Mouse (Mus musculus) midbrain, postnatal 0 days (tissue): ENCODE measurements around the gene Ghrh. TPM values are rescaled to one million over a fixed set of nuclear protein-coding genes. Genes with fewer than 3 reads are reported as not detected.

Source experiments
- ATAC-seq: fragments of 200-750 bp; cut with Nextera tagmentation; 2 replicates; pipeline ENCODE4 v1.8.0; 2017; ENCODE audit warnings: moderate number of reproducible peaks, mild to moderate bottlenecking, moderate TSS enrichment, moderate library complexity; ENCODE audit not compliant: low FRiP score
- DNase-seq: peaks from one replicate; pipeline ENCODE4 v3.0.0-alpha.2; 2015; ENCODE audit warnings: low spot score
- H3K27ac ChIP-seq: fragments of 300-500 bp; sonication (generic); 2 replicates; pipeline ENCODE4 v1.5.1; 2014; ENCODE audit warnings: low read depth, mild to moderate bottlenecking, low read length, mixed read lengths
- H3K27me3 ChIP-seq: fragments of 300-500 bp; sonication (generic); 2 replicates; pipeline ENCODE4 v1.6.1; 2014; ENCODE audit warnings: low read length, control low read depth, mixed read lengths; ENCODE audit not compliant: insufficient read depth
- H3K36me3 ChIP-seq: fragments of 300-500 bp; sonication (generic); 2 replicates; pipeline ENCODE4 v1.6.1; 2014; ENCODE audit warnings: low read length, control low read depth, mixed read lengths; ENCODE audit not compliant: insufficient read depth
- H3K4me1 ChIP-seq: fragments of 300-500 bp; sonication (generic); 2 replicates; pipeline ENCODE4 v1.6.1; 2014; ENCODE audit warnings: mild to moderate bottlenecking, control low read depth, antibody characterized with exemption, low read length, mixed read lengths; ENCODE audit not compliant: insufficient read depth
- H3K4me2 ChIP-seq: fragments of 300-500 bp; sonication (generic); 2 replicates; pipeline ENCODE4 v1.6.1; 2014; ENCODE audit warnings: low read depth, mild to moderate bottlenecking, low read length, mixed read lengths; ENCODE audit not compliant: poor library complexity, severe bottlenecking
- H3K4me3 ChIP-seq: fragments of 300-500 bp; sonication (generic); 2 replicates; pipeline ENCODE4 v1.5.1; 2014; ENCODE audit warnings: low read depth, mild to moderate bottlenecking, low read length, moderate library complexity
- H3K9ac ChIP-seq: fragments of 300-500 bp; sonication (generic); replicated peaks from 2 replicates; pipeline ENCODE4 v1.6.1; 2014; ENCODE audit warnings: mild to moderate bottlenecking, low read length, moderate library complexity, mixed read lengths; ENCODE audit not compliant: poor library complexity, severe bottlenecking
- H3K9me3 ChIP-seq: fragments of 300-500 bp; sonication (generic); 2 replicates; pipeline ENCODE4 v1.6.1; 2016; ENCODE audit warnings: low read length, control low read depth
- CTCF ChIP-seq: IDR thresholded peaks from 2 replicates; pipeline ENCODE4 v1.5.1; 2016; ENCODE audit warnings: antibody characterized with exemption, mild to moderate bottlenecking
- WGBS: fragments of 180-500 bp; shearing (Covaris S2); extraction: QIAGEN DNeasy Blood & Tissue Kit; methylation state at CpG from one replicate; pipeline ENCODE4 v1.1.7; 2014; 5-methylcytosine and 5-hydroxymethylcytosine counted together
- polyA plus RNA-seq: library from polyadenylated mRNA; unstranded; fragments of >200 nt; fragmentation: Nextera tagmentation; extraction: Ambion mirVana; gene quantifications from 2 replicates; pipeline ENCODE4 v1.2.1, GENCODE M21; 2015
- total RNA-seq: library from RNA; depleted of rRNA; stranded (reverse); fragments of >200 nt; gene quantifications from 2 replicates; pipeline ENCODE4 v1.2.3, GENCODE M21; 2014

Ghrh gene
- total and polyA plus RNA-seq, 2 experiments from 2014 or later: 1.3 to 7.6 TPM

DNA sequence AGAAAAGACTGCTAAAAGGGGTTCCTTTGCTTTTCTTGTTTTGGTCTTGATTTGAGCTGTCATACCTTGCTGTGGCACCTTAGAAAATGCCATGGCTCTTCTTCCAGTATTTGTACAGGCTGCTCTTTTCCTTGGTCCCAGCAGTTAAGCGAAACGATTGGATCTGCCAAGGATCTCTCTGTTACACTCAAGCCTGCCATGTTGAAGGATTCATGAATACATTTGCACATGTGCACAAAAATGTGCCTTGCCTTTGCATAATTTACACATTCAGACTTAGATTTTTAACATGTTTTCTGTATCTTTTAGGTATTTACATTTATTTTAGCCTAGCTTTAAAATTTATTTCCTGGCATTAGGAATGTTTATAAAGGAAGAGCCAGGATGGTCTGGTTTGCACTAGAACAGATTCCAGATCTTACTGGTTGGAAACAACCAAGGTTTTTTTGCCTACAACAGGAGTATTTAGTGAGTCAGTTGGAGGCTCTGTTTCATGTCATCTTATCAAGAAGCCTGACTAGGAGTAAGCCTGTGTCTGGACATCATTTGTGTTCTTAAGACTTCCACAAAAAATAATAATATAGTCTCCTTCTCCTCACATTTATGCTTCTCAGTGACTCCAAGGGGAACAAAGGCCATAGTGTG, 38.9 kb downstream of the Ghrh start:
- no peak for TF ChIP-seq CTCF
- ATAC-seq: no peak
- H3K4me1 ChIP-seq: 0 out of 2 replicates have a peak, but pooled peaks cover 1% of the 10 kb centered on the region

GRCm38 (mm10) chr2:157307715-157308265, 39.5 kb downstream of the Ghrh start:
- DNase-seq: peak; percentile 70
- H3K4me2 ChIP-seq: no peak overlapping the region
- no peak for ATAC-seq
- peaks cover 21% of the 10 kb centered on the region for H3K36me3 ChIP-seq
- H3K27me3 ChIP-seq: no peaks in the 10 kb centered on the region
- H3K4me1 ChIP-seq: no peaks in the 10 kb centered on the region
- no peak overlapping the region for H3K9ac ChIP-seq
- WGBS: 68% methylated on average over 4 of the region's 4 CpGs
- no peak for TF ChIP-seq CTCF
- peak overlapping the region; percentile 9; the same call in 1 of the 2 replicates for H3K27ac ChIP-seq
- H3K9me3 ChIP-seq: no peaks in the 10 kb centered on the region
- no peak overlapping the region for H3K4me3 ChIP-seq

More for the DNA sequence above, 38.9 kb downstream of the Ghrh start:
- H3K4me2 ChIP-seq: no peak overlapping the region
- no peak for DNase-seq
- H3K36me3 ChIP-seq: peaks cover 21% of the 10 kb centered on the region
- peak overlapping the region; percentile 9; the same call in 1 of the 2 replicates for H3K27ac ChIP-seq
- H3K4me3 ChIP-seq: no peak overlapping the region
- no peak overlapping the region for H3K9ac ChIP-seq
- H3K9me3 ChIP-seq: no peaks in the 10 kb centered on the region
- WGBS: 70% methylated on average over 2 of the region's 2 CpGs
- no peaks in the 10 kb centered on the region for H3K27me3 ChIP-seq

DNA sequence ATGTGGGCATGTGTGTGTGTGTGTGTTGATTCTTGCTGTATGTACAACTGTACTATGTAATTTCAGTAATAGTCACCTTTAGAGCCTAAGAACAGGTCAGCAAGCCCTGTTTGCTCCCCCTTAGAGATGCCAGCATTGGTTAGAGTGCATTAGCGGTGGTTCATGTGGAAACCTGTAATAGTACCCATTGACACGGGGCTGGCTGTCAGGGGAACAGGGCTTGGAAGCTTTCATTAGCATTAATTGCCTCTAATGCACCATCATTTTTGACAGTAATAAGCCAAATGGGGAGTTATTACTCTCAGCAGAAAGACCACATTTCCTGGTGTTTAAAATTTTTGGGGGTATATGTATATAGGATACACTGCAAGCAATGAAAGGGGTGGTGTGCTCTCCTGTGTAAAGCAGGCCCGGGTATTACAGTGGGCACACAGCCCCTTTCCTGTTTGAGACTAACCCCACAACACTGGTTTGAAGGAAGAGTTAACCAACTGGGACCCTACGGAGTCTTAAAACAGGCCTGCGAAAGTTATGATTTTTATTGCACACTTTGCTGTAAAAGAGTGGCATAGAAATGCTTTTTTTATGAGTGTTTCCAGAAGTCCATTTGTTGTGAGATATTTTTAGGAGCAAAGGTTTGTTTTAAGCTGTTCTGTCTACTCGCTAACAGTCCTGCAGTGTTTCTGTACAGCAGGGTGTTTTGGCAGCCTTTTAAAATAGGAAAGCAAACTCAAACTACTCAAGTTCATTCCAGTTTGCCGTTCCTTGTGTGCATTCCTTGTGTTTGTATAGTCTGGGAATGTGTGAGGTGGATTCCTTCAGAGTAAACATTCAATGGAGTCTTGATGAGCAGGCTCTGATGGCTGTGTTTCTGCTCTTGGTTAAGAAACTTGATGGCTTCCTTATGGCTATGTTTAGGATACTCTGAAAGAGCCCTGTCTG, 40.9 kb downstream of the Ghrh start:
- Histone ChIP-seq H3K4me2 (no peak overlapping the region), H3K4me1 (no peaks in the 10 kb centered on the region), H3K4me3 (no peak overlapping the region), H3K9me3 (no peaks in the 10 kb centered on the region), H3K27me3 (no peaks in the 10 kb centered on the region), H3K36me3 (peaks cover 24% of the 10 kb centered on the region), H3K9ac (no peak overlapping the region), H3K27ac (0 out of 2 replicates have a peak overlapping the region, but pooled peaks have one; percentile 0)
- TF ChIP-seq CTCF: no peak
- DNase-seq: no peak
- no peak for ATAC-seq
- 76% methylated on average over 7 of the region's 7 CpGs for WGBS

DNA sequence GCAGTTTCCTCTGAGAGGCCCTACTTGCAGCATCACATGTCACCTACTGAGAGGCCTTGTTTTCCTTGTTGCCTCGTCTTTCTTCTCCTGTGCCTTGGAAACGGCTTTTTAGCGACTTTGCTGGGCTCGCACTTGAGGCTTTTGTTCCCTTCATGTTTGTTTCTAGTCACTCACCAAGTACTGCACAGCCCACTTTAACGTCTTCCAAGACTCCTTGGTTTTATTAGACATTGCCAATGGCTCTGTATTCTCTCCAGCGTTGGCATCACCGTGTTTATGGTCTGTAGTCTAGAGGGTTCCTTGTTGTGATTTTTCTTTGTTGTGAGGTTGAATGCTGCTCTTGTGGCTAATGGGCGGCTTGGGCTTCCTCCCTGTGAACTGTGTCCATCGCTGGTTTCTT, 44.2 kb downstream of the Ghrh start:
- TF ChIP-seq CTCF: no peak
- H3K4me2 ChIP-seq: no peak overlapping the region
- peak; percentile 63 for DNase-seq
- H3K27ac ChIP-seq: no peak overlapping the region
- 52% methylated on average over 9 of the region's 9 CpGs for WGBS
- H3K4me1 ChIP-seq: no peaks in the 10 kb centered on the region
- no peak overlapping the region for H3K9ac ChIP-seq
- H3K27me3 ChIP-seq: no peaks in the 10 kb centered on the region
- H3K4me3 ChIP-seq: no peak overlapping the region
- peaks cover 43% of the 10 kb centered on the region for H3K36me3 ChIP-seq
- H3K9me3 ChIP-seq: no peaks in the 10 kb centered on the region
- ATAC-seq: no peak

DNA sequence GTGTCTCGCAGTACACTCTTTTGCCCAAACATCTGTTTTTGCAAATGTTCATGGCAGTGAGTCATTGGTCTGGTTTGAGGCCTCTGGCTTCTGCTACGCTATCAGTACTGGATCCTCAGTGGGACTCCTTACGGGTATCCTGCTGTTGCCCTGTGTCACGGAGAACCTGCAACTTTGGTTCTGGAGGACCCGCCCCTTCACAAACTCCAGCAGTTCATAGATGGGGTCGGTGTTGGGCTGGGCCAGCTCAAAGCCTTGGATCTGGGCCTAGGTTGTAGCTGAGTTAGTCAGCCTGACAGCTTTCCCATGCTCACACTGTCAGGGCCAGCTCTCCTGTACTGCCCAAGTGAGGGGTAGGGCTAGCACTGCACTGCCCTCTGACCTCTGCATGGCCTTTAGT, 47.3 kb downstream of the Ghrh start:
- H3K36me3 ChIP-seq: peaks cover 54% of the 10 kb centered on the region
- TF ChIP-seq CTCF: no peak
- no peak overlapping the region for H3K4me3 ChIP-seq
- no peaks in the 10 kb centered on the region for H3K4me1 ChIP-seq
- 96% methylated on average over 6 of the region's 6 CpGs for WGBS
- DNase-seq (no peak), ATAC-seq (no peak)
- H3K4me2 ChIP-seq: no peak overlapping the region
- H3K9ac ChIP-seq: no peak overlapping the region
- no peaks in the 10 kb centered on the region for H3K27me3 ChIP-seq
- no peaks in the 10 kb centered on the region for H3K9me3 ChIP-seq
- H3K27ac ChIP-seq: no peak overlapping the region
